Mouse (Mus musculus) spleen, postnatal 36 days (tissue): ENCODE results near the gene Mog.

Experiments
- DNase-seq, 2 experiments: peaks; one replicate each; pipeline ENCODE4 v3.0.0; 2022; ENCODE audit warnings: low spot score in 2 of 2, mixed read lengths in 1 of 2

The Mog gene

GRCm38 (mm10) chr17:37022628-37023576 is at the start of gene Mog:
Gene Mog, minus strand, starts transcription at chr17:37023398.
- DNase-seq, result no peak

GRCm38 (mm10) chr17:37072730-37073276 is 49.6 kb upstream of the Mog start:
- DNase-seq, result no peak

GRCm38 (mm10) chr17:37072080-37072729 is 49.0 kb upstream of the Mog start:
- DNase-seq, result no peak

- no peak for DNase-seq
Observed at GRCm38 (mm10) chr17:37070121-37070520, 46.9 kb upstream of the Mog start.

GRCm38 (mm10) chr17:37067861-37068260 is 44.7 kb upstream of the Mog start:
- no peak for DNase-seq

- no peak for DNase-seq
Observed at GRCm38 (mm10) chr17:37065993-37066392, 42.8 kb upstream of the Mog start.

- no peak for DNase-seq
Observed at GRCm38 (mm10) chr17:37063686-37064495, 40.7 kb upstream of the Mog start.

- DNase-seq, result no peak
Observed at GRCm38 (mm10) chr17:37063063-37063462, 39.9 kb upstream of the Mog start.

GRCm38 (mm10) chr17:37062101-37062641 is 39.0 kb upstream of the Mog start:
- no peak for DNase-seq

GRCm38 (mm10) chr17:37061435-37061834 is 38.2 kb upstream of the Mog start:
- DNase-seq, result no peak

GRCm38 (mm10) chr17:37056957-37057356 is 33.8 kb upstream of the Mog start:
- DNase-seq, result no peak

GRCm38 (mm10) chr17:37051745-37052144 is 28.5 kb upstream of the Mog start:
- no peak for DNase-seq

GRCm38 (mm10) chr17:37050876-37051275 is 27.7 kb upstream of the Mog start:
- DNase-seq, result no peak

GRCm38 (mm10) chr17:37050399-37050798 is 27.2 kb upstream of the Mog start:
- peak; percentile 22 to 30 for DNase-seq

GRCm38 (mm10) chr17:37049570-37050310 is 26.5 kb upstream of the Mog start:
- peak; percentile 21 to 31 for DNase-seq

GRCm38 (mm10) chr17:37048383-37048782 is 25.2 kb upstream of the Mog start:
- no peak for DNase-seq

- DNase-seq, result no peak
Observed at GRCm38 (mm10) chr17:37047981-37048380, 24.8 kb upstream of the Mog start.

- DNase-seq, result no peak
Observed at GRCm38 (mm10) chr17:37047332-37047976, 24.3 kb upstream of the Mog start.

GRCm38 (mm10) chr17:37046312-37047112 is 23.3 kb upstream of the Mog start:
- DNase-seq, result peak; percentile 36 to 39
